Mouse (Mus musculus): ENCODE results near the gene Olfr629. TPM values are rescaled to one million over a fixed set of nuclear protein-coding genes. Genes with fewer than 3 reads are reported as not detected.
"Not testable (repeated sequence)": the region's sequence is repeated elsewhere in the genome, so short reads cannot be mapped to it uniquely, and the experiment has no call there.

Olfr629 gene
- polyA plus RNA-seq (2015; fragmentation: Nextera tagmentation; extraction: Ambion mirVana) = not detected in 2 replicates

- no peaks in the 10 kb centered on the region for H3K9me3 ChIP-seq (ENCODE audit: low read length)
- no peaks in the 10 kb centered on the region for H3K36me3 ChIP-seq (ENCODE audit: insufficient read depth, low read length)
- ATAC-seq (ENCODE audit: low FRiP score, low TSS enrichment) = no peak
- 84% methylated on average over 2 of the region's 2 CpGs for WGBS
- no peak within 1 kb of the TSS for H3K27ac ChIP-seq (ENCODE audit: low read length)
- H3K4me2 ChIP-seq (replicated peaks; ENCODE audit: low read depth, low read length) = no peak within 1 kb of the TSS
- H3K27me3 ChIP-seq (ENCODE audit: insufficient read depth, low read length) = no peaks in the 10 kb centered on the region
- no peak within 1 kb of the TSS for H3K4me3 ChIP-seq (ENCODE audit: low read length)
- no peaks in the 10 kb centered on the region for H3K4me1 ChIP-seq (ENCODE audit: insufficient read depth, low read length)
- no peak within 1 kb of the TSS for H3K9ac ChIP-seq (replicated peaks; ENCODE audit: low read length)
Observed at GRCm38 (mm10) chr7:103744843-103745242, at the start of gene Olfr629. Olfr629 (minus strand) TSS chr7:103744943.

GRCm38 (mm10) chr7:103792669-103793388, 48.1 kb upstream of the Olfr629 start:
- H3K27ac ChIP-seq (ENCODE audit: low read length) = no peak overlapping the region
- no peaks in the 10 kb centered on the region for H3K36me3 ChIP-seq (ENCODE audit: insufficient read depth, low read length)
- no peak overlapping the region for H3K4me2 ChIP-seq (replicated peaks; ENCODE audit: low read depth, low read length)
- no peak overlapping the region for H3K4me3 ChIP-seq (ENCODE audit: low read length)
- no peaks in the 10 kb centered on the region for H3K27me3 ChIP-seq (ENCODE audit: insufficient read depth, low read length)
- no peaks in the 10 kb centered on the region for H3K9me3 ChIP-seq (ENCODE audit: low read length)
- no peak overlapping the region for H3K9ac ChIP-seq (replicated peaks; ENCODE audit: low read length)
- WGBS = 31% methylated on average over 4 of the region's 4 CpGs
- no peaks in the 10 kb centered on the region for H3K4me1 ChIP-seq (ENCODE audit: insufficient read depth, low read length)
- no peak for ATAC-seq (ENCODE audit: low FRiP score, low TSS enrichment)

GRCm38 (mm10) chr7:103791721-103792120, 47.0 kb upstream of the Olfr629 start, which contains the start of gene Olfr67:
Olfr67 (minus strand) TSS chr7:103791821.
- no peak within 1 kb of the TSS for H3K27ac ChIP-seq (ENCODE audit: low read length)
- no peaks in the 10 kb centered on the region for H3K36me3 ChIP-seq (ENCODE audit: insufficient read depth, low read length)
- 76% methylated on average over 3 of the region's 3 CpGs for WGBS
- no peak within 1 kb of the TSS for H3K4me2 ChIP-seq (replicated peaks; ENCODE audit: low read depth, low read length)
- ATAC-seq (ENCODE audit: low FRiP score, low TSS enrichment) = no peak
- no peaks in the 10 kb centered on the region for H3K4me1 ChIP-seq (ENCODE audit: insufficient read depth, low read length)
- no peaks in the 10 kb centered on the region for H3K9me3 ChIP-seq (ENCODE audit: low read length)
- no peaks in the 10 kb centered on the region for H3K27me3 ChIP-seq (ENCODE audit: insufficient read depth, low read length)
- H3K4me3 ChIP-seq (ENCODE audit: low read length) = no peak within 1 kb of the TSS
- H3K9ac ChIP-seq (replicated peaks; ENCODE audit: low read length) = no peak within 1 kb of the TSS

GRCm38 (mm10) chr7:103779598-103779997, 34.9 kb upstream of the Olfr629 start, which contains the start of gene Olfr68:
Olfr68 (minus strand) TSS chr7:103779698.
- Histone ChIP-seq H3K9me3 (ENCODE audit: low read length) (no peaks in the 10 kb centered on the region), H3K27me3 (ENCODE audit: insufficient read depth, low read length) (no peaks in the 10 kb centered on the region), H3K4me1 (ENCODE audit: insufficient read depth, low read length) (no peaks in the 10 kb centered on the region), H3K9ac (replicated peaks; ENCODE audit: low read length) (no peak within 1 kb of the TSS), H3K27ac (ENCODE audit: low read length) (no peak within 1 kb of the TSS), H3K4me3 (ENCODE audit: low read length) (no peak within 1 kb of the TSS), H3K4me2 (replicated peaks; ENCODE audit: low read depth, low read length) (no peak within 1 kb of the TSS), H3K36me3 (ENCODE audit: insufficient read depth, low read length) (no peaks in the 10 kb centered on the region)
- ATAC-seq (ENCODE audit: low FRiP score, low TSS enrichment) = no peak
- 73% methylated on average over 3 of the region's 3 CpGs for whole genome bisulfite sequencing

GRCm38 (mm10) chr7:103777652-103778051, 32.9 kb upstream of the Olfr629 start:
- ATAC-seq (ENCODE audit: low FRiP score, low TSS enrichment); H3K27me3 ChIP-seq (ENCODE audit: insufficient read depth, low read length): not testable (repeated sequence)

GRCm38 (mm10) chr7:103771494-103771893, 26.8 kb upstream of the Olfr629 start, which contains the start of gene Olfr69:
Olfr69 (minus strand) TSS chr7:103771594.
- WGBS = 73% methylated on average over 2 of the region's 2 CpGs
- H3K4me3 ChIP-seq (ENCODE audit: low read length) = no peak within 1 kb of the TSS
- no peaks in the 10 kb centered on the region for H3K4me1 ChIP-seq (ENCODE audit: insufficient read depth, low read length)
- H3K36me3 ChIP-seq (ENCODE audit: insufficient read depth, low read length) = no peaks in the 10 kb centered on the region
- H3K4me2 ChIP-seq (replicated peaks; ENCODE audit: low read depth, low read length) = no peak within 1 kb of the TSS
- H3K27me3 ChIP-seq (ENCODE audit: insufficient read depth, low read length) = no peaks in the 10 kb centered on the region
- no peak within 1 kb of the TSS for H3K27ac ChIP-seq (ENCODE audit: low read length)
- no peak within 1 kb of the TSS for H3K9ac ChIP-seq (replicated peaks; ENCODE audit: low read length)
- ATAC-seq (ENCODE audit: low FRiP score, low TSS enrichment) = no peak
- H3K9me3 ChIP-seq (ENCODE audit: low read length) = no peaks in the 10 kb centered on the region

More at GRCm38 (mm10) chr7:103777652-103778051, 32.9 kb upstream of the Olfr629 start:
- H3K4me1 ChIP-seq (ENCODE audit: insufficient read depth, low read length); H3K9ac ChIP-seq (replicated peaks; ENCODE audit: low read length); H3K4me2 ChIP-seq (replicated peaks; ENCODE audit: low read depth, low read length); H3K36me3 ChIP-seq (ENCODE audit: insufficient read depth, low read length); H3K9me3 ChIP-seq (ENCODE audit: low read length); H3K4me3 ChIP-seq (ENCODE audit: low read length); H3K27ac ChIP-seq (ENCODE audit: low read length): not testable (repeated sequence)
- 74% methylated on average over 3 of the region's 4 CpGs for WGBS

- H3K9me3 ChIP-seq (ENCODE audit: low read length); H3K4me3 ChIP-seq (ENCODE audit: low read length); H3K4me2 ChIP-seq (replicated peaks; ENCODE audit: low read depth, low read length); H3K4me1 ChIP-seq (ENCODE audit: insufficient read depth, low read length); H3K27me3 ChIP-seq (ENCODE audit: insufficient read depth, low read length); H3K36me3 ChIP-seq (ENCODE audit: insufficient read depth, low read length); H3K27ac ChIP-seq (ENCODE audit: low read length); H3K9ac ChIP-seq (replicated peaks; ENCODE audit: low read length); ATAC-seq (ENCODE audit: low FRiP score, low TSS enrichment): not testable (repeated sequence)
- 91% methylated on average over 6 of the region's 6 CpGs for WGBS
Observed at GRCm38 (mm10) chr7:103767687-103768086, 22.9 kb upstream of the Olfr629 start.

DNA sequence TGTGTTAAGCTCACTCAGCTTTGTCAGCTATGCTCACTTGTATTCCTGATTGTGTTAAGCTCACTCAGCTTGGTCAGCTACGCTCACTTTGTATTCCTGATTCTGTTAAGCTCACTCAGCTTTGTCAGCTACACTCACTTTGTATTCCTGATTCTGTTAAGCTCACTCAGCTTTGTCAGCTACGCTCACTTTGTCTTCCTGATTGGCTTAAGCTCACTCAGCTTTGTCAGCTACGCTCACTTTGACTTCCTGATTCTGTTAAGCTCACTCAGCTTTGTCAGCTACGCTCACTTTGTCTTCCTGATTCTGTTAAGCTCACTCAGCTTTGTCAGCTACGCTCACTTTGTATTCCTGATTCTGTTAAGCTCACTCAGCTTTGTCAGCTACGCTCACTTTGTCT, 17.5 kb upstream of the Olfr629 start:
- not testable (repeated sequence) for H3K4me3 ChIP-seq (ENCODE audit: low read length); H3K9me3 ChIP-seq (ENCODE audit: low read length); H3K36me3 ChIP-seq (ENCODE audit: insufficient read depth, low read length); H3K27me3 ChIP-seq (ENCODE audit: insufficient read depth, low read length); ATAC-seq (ENCODE audit: low FRiP score, low TSS enrichment); H3K9ac ChIP-seq (replicated peaks; ENCODE audit: low read length); H3K27ac ChIP-seq (ENCODE audit: low read length); H3K4me1 ChIP-seq (ENCODE audit: insufficient read depth, low read length); H3K4me2 ChIP-seq (replicated peaks; ENCODE audit: low read depth, low read length)
- 84% methylated on average over 6 of the region's 6 CpGs for WGBS

DNA sequence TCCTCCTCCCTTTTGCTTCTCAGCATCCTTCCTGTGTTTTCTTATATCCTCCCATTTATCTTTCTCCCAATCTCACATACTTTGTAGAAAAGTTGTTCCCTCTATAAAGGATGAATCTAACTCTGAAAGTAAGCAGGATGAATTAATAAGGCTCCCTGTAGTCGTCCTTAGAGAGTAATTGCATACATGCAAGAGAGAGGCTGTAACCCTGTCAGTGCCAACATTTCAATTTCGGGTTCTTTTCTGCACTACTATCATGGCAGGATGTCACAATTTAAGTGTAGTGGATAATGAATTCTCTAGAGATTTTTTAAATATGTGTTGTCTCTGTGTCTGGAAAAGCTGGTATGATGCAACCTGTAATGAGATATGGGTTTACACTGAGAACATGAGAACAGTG, 12.5 kb upstream of the Olfr629 start, which contains the start of gene Olfr630:
Gene Olfr630, minus strand, starts transcription at position 101 of the 400 bp plus-strand sequence.
- Histone ChIP-seq H3K4me1 (ENCODE audit: insufficient read depth, low read length) (no peaks in the 10 kb centered on the region), H3K9ac (replicated peaks; ENCODE audit: low read length) (no peak within 1 kb of the TSS), H3K27ac (ENCODE audit: low read length) (no peak within 1 kb of the TSS), H3K27me3 (ENCODE audit: insufficient read depth, low read length) (no peaks in the 10 kb centered on the region), H3K4me3 (ENCODE audit: low read length) (no peak within 1 kb of the TSS), H3K9me3 (ENCODE audit: low read length) (no peaks in the 10 kb centered on the region), H3K36me3 (ENCODE audit: insufficient read depth, low read length) (no peaks in the 10 kb centered on the region), H3K4me2 (replicated peaks; ENCODE audit: low read depth, low read length) (no peak within 1 kb of the TSS)
- ATAC-seq (ENCODE audit: low FRiP score, low TSS enrichment) = no peak
- 49% methylated on average over 2 of the region's 2 CpGs for WGBS

- H3K4me2 ChIP-seq (replicated peaks; ENCODE audit: low read depth, low read length) = no peak within 1 kb of the TSS
- no peaks in the 10 kb centered on the region for H3K36me3 ChIP-seq (ENCODE audit: insufficient read depth, low read length)
- H3K4me1 ChIP-seq (ENCODE audit: insufficient read depth, low read length) = no peaks in the 10 kb centered on the region
- H3K4me3 ChIP-seq (ENCODE audit: low read length) = no peak within 1 kb of the TSS
- WGBS = 91% methylated on average over 1 of the region's 1 CpGs
- no peak for ATAC-seq (ENCODE audit: low FRiP score, low TSS enrichment)
- H3K9ac ChIP-seq (replicated peaks; ENCODE audit: low read length) = no peak within 1 kb of the TSS
- no peaks in the 10 kb centered on the region for H3K9me3 ChIP-seq (ENCODE audit: low read length)
- H3K27ac ChIP-seq (ENCODE audit: low read length) = no peak within 1 kb of the TSS
- no peaks in the 10 kb centered on the region for H3K27me3 ChIP-seq (ENCODE audit: insufficient read depth, low read length)
Observed at GRCm38 (mm10) chr7:103730074-103730473, 14.7 kb downstream of the Olfr629 start, which contains the start of gene Olfr628. Olfr628 (plus strand) TSS chr7:103730374.

Measured in kidney, embryonic 16.5 days (tissue).